Mouse (Mus musculus) ovary, postnatal 14 days (tissue): ENCODE measurements at regions not wholly inside any gene's neighbourhood (a gene's known extent, or its start where the extent isn't known, plus 50 kb on each side); places are given as distances from the start of the nearest gene placed in this dataset.
"Not testable (repeated sequence)": the region's sequence is repeated elsewhere in the genome, so short reads cannot be mapped to it uniquely, and the experiment has no call there.

Experiments used
- DNase-seq: peaks from one replicate; pipeline ENCODE4 v3.0.0; 2022; ENCODE audit warnings: low spot score

DNA sequence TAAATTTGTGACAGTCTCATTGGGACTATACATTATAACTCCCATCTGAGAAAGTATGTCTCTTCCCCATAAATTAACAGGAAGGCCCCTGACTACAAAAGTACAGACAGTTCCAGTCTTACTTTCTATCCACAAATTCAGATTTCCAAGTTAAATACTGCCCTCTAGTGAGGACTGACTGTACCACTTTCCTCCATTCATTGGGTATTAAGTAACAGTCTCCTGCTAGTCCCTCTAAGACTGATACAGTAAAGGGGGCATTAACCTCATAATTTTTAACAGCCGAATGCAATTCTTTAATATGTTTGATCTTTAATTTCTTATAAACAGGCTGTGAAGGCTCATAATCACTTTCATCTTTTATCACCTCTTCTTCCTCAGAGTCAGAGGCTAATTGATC lies 131.0 kb upstream of the Adcyap1 start:
- DNase-seq = not testable (repeated sequence)

DNA sequence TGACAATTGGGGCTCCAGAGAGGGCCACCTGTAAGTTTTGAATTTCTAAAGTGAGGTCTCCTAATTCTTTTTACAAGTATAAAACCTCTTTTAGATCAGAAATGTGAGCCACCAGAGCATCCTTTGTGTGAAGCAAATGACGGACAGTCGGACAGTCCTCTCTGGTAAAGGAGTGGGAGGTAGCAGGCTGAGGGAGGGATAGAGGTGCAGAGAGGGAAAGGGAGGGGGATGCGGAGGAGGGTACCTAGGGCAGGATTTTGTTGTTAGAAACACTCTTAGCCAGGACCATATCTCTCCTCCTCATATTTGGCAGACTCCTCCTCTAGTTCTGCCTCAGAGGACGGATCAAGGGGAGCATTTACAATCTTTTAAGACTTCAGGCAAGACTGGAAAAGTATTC lies 130.3 kb upstream of the Adcyap1 start:
- no peak for DNase-seq

DNA sequence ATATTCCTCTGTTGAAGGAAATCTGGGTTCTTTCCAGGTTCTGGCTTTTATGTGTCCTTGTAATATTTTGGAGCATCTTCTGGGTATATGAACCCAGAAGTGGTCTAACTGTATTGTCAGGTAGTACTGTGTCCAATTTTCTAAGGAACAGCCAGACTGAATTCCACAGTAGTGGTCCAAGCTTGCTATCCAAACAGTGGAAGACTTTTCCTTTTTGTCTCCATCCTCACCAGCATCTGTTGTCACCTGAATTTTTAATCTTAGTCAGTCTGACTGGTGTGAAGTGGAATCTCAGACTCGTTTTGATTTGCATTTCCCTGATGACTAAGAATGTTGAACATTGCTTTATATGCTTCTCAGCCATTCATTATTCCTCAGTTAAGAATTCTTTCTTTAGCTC lies 114.8 kb upstream of the Adcyap1 start:
- DNase-seq = no peak

DNA sequence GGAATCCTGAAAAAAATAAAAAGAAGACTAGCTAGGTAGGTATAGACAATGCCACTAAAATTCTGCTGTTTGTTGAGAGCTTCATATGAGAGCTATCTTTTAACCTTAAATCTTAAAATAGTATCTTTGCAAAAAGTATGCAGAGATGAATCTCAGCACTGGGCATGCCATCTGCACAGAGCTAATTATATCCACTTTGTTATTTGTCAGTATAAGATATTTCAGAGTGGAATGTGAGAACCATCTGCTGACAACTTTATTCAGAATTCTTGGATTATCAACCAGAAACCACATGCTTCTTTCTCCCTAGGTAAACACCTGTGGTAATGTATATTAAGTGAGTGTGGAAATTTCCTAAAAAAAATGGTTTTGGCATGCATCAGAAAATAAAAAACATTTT lies 94.3 kb upstream of the Adcyap1 start:
- DNase-seq = no peak

DNA sequence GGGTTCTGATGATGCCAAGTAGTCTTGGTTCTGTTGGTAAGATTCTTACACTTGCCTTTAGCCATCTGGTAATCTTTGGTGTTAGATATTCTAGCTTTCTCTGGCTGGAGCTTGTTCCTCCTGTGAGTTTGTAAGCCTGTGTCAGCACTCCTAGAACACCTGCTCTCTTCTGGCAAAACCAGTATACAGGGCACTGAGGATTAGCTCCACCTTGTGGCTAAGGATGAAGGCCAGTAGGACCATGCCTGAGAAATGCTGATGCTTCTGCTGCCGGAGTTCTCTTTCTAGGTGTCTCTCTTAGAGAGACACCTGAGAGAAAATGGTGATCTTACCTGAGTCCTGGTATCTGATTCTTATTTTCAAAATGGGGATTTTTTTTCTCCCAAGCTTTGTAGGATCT lies 58.8 kb upstream of the Adcyap1 start:
- DNase-seq = no peak

DNA sequence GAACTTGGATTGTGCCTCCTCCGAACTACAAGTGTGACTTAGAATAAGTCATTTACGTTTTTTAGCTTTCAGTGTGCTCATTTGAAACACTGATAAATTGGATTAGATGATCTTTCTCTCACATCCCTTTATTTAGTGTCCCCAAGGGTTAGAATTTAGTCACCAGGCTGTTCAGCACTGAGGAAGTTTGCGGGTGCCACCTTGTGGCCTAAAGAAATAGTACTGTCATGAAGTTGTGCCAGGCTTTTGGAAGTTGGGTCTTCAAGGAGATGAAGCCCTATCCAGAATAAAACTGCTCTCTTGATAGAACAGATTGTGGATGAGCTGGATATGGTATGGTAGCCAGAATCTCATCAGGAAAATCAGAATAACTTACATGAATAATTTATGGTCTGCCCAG lies 57.7 kb upstream of the Adcyap1 start:
- DNase-seq = peak; percentile 34
